Mouse (Mus musculus) limb, embryonic 12.5 days (tissue): ENCODE measurements at regions not wholly inside any gene's neighbourhood (a gene's known extent, or its start where the extent isn't known, plus 50 kb on each side); places are given as distances from the start of the nearest gene placed in this dataset.

Source experiments
- ATAC-seq: fragments of 200-750 bp; cut with Nextera tagmentation; 2 replicates; pipeline ENCODE4 v1.8.0; 2017; ENCODE audit warnings: low read depth, moderate TSS enrichment; ENCODE audit not compliant: insufficient number of reproducible peaks, insufficient read depth, low FRiP score, low TSS enrichment
- H3K27ac ChIP-seq: fragments of 300-500 bp; sonication (generic); 2 replicates; pipeline ENCODE4 v1.5.1; 2016; ENCODE audit warnings: mild to moderate bottlenecking, moderate library complexity
- H3K27me3 ChIP-seq: fragments of 300-500 bp; sonication (generic); 2 replicates; pipeline ENCODE4 v1.6.1; 2016; ENCODE audit warnings: mild to moderate bottlenecking, moderate library complexity
- H3K36me3 ChIP-seq: fragments of 300-500 bp; sonication (generic); 2 replicates; pipeline ENCODE4 v1.6.1; 2016; ENCODE audit warnings: mild to moderate bottlenecking, moderate library complexity
- H3K4me1 ChIP-seq: fragments of 300-500 bp; sonication (generic); replicated peaks from 2 replicates; pipeline ENCODE4 v1.6.1; 2016
- H3K4me2 ChIP-seq: fragments of 300-500 bp; sonication (generic); 2 replicates; pipeline ENCODE4 v1.6.1; 2016; ENCODE audit warnings: mild to moderate bottlenecking, moderate library complexity
- H3K4me3 ChIP-seq: fragments of 300-500 bp; sonication (generic); replicated peaks from 2 replicates; pipeline ENCODE4 v1.5.1; 2016; ENCODE audit warnings: mild to moderate bottlenecking
- H3K9ac ChIP-seq: fragments of 300-500 bp; sonication (generic); replicated peaks from 2 replicates; pipeline ENCODE4 v1.6.1; 2016; ENCODE audit warnings: mild to moderate bottlenecking, moderate library complexity
- H3K9me3 ChIP-seq: fragments of 300-500 bp; sonication (generic); 2 replicates; pipeline ENCODE4 v1.6.1; 2016; ENCODE audit warnings: mild to moderate bottlenecking, moderate library complexity
- WGBS: fragments of 180-500 bp; shearing (Covaris S2); methylation state at CpG from one replicate; pipeline ENCODE4 v1.1.7; 2016; 5-methylcytosine and 5-hydroxymethylcytosine counted together

- H3K27me3 ChIP-seq, result no peaks in the 10 kb centered on the region
- no peak for ATAC-seq
- H3K4me2 ChIP-seq, result no peak overlapping the region
- 87% methylated on average over 4 of the region's 4 CpGs for WGBS
- H3K9ac ChIP-seq, result no peak overlapping the region
- H3K27ac ChIP-seq, result no peak overlapping the region
- H3K4me1 ChIP-seq, result peaks cover 5% of the 10 kb centered on the region; the same call in 1 of the 2 replicates
- no peak overlapping the region for H3K4me3 ChIP-seq
- H3K36me3 ChIP-seq, result no peaks in the 10 kb centered on the region
- H3K9me3 ChIP-seq, result no peaks in the 10 kb centered on the region
Observed at GRCm38 (mm10) chr19:14373996-14374395, 223.9 kb downstream of the Tle4 start.

- no peaks in the 10 kb centered on the region for H3K4me1 ChIP-seq
- ATAC-seq, result no peak
Observed at GRCm38 (mm10) chr19:14380898-14381297, 217.0 kb downstream of the Tle4 start.

GRCm38 (mm10) chr19:14387796-14388195 lies 210.1 kb downstream of the Tle4 start:
- Histone ChIP-seq H3K36me3 (no peaks in the 10 kb centered on the region), H3K27ac (no peak overlapping the region), H3K9me3 (no peaks in the 10 kb centered on the region), H3K4me1 (no peaks in the 10 kb centered on the region), H3K9ac (no peak overlapping the region), H3K4me3 (no peak overlapping the region), H3K27me3 (no peaks in the 10 kb centered on the region), H3K4me2 (no peak overlapping the region)
- ATAC-seq, result no peak
- WGBS, result 80% methylated on average over 5 of the region's 5 CpGs

More at GRCm38 (mm10) chr19:14380898-14381297, 217.0 kb downstream of the Tle4 start:
- no peaks in the 10 kb centered on the region for H3K36me3 ChIP-seq
- H3K4me3 ChIP-seq, result no peak overlapping the region
- no peak overlapping the region for H3K4me2 ChIP-seq
- no peaks in the 10 kb centered on the region for H3K27me3 ChIP-seq
- no peak overlapping the region for H3K27ac ChIP-seq
- no peak overlapping the region for H3K9ac ChIP-seq
- no peaks in the 10 kb centered on the region for H3K9me3 ChIP-seq

GRCm38 (mm10) chr19:14388539-14388938 lies 209.3 kb downstream of the Tle4 start:
- H3K9me3 ChIP-seq, result no peaks in the 10 kb centered on the region
- no peaks in the 10 kb centered on the region for H3K4me1 ChIP-seq
- 40% methylated on average over 4 of the region's 4 CpGs for WGBS
- no peak overlapping the region for H3K9ac ChIP-seq
- no peak overlapping the region for H3K4me2 ChIP-seq
- no peak overlapping the region for H3K27ac ChIP-seq
- no peak for ATAC-seq
- no peak overlapping the region for H3K4me3 ChIP-seq
- H3K36me3 ChIP-seq, result no peaks in the 10 kb centered on the region
- H3K27me3 ChIP-seq, result no peaks in the 10 kb centered on the region

GRCm38 (mm10) chr19:14389881-14390837 lies 207.7 kb downstream of the Tle4 start:
- Histone ChIP-seq H3K27me3 (no peaks in the 10 kb centered on the region), H3K4me2 (no peak overlapping the region), H3K9me3 (no peaks in the 10 kb centered on the region), H3K9ac (no peak overlapping the region), H3K27ac (no peak overlapping the region), H3K4me3 (no peak overlapping the region), H3K36me3 (no peaks in the 10 kb centered on the region), H3K4me1 (no peaks in the 10 kb centered on the region)
- 90% methylated on average over 6 of the region's 6 CpGs for WGBS
- ATAC-seq, result no peak

- H3K4me3 ChIP-seq, result no peak overlapping the region
- H3K4me2 ChIP-seq, result no peak overlapping the region
- H3K27me3 ChIP-seq, result no peaks in the 10 kb centered on the region
- no peaks in the 10 kb centered on the region for H3K4me1 ChIP-seq
- no peaks in the 10 kb centered on the region for H3K36me3 ChIP-seq
- 76% methylated on average over 2 of the region's 2 CpGs for WGBS
- H3K9me3 ChIP-seq, result no peaks in the 10 kb centered on the region
- no peak overlapping the region for H3K27ac ChIP-seq
- H3K9ac ChIP-seq, result no peak overlapping the region
- ATAC-seq, result no peak
Observed at GRCm38 (mm10) chr19:14390914-14391313, 206.9 kb downstream of the Tle4 start.
